Mouse (Mus musculus) CD4-positive helper T cell, adult 2 months (primary cell): ENCODE measurements around the gene Actg2.

Experiments
- DNase-seq: peaks from one replicate; pipeline ENCODE4 v3.0.0-alpha.2; 2012; ENCODE audit warnings: low read depth, missing footprints, low spot score

The Actg2 gene

DNA sequence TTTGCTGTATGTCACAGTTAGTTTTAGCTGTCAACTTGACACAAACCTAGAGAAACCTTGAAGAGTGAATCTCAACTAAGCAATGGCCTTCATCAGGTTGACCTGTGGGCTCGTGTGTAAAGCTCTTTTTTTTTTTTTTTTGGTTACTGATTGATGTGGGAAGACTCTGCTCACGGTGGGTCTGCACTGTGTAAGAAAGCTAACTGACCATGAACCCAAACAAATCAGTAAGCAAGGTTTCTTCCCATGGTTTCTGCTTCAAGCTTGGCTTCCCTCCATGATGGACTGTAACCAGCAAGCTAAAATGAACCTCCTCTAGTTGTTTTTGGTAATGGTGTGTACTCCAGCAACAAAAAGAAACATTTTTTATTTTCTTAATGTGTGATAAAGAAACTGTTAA is 56.9 kb downstream of the Actg2 start:
- no peak for DNase-seq

- no peak for DNase-seq
Observed at GRCm38 (mm10) chr6:83478628-83479027, 57.4 kb downstream of the Actg2 start.

GRCm38 (mm10) chr6:83478217-83478616 is 57.8 kb downstream of the Actg2 start:
- DNase-seq = peak; percentile 24

- DNase-seq = no peak
Observed at GRCm38 (mm10) chr6:83475431-83475830, 60.6 kb downstream of the Actg2 start.

DNA sequence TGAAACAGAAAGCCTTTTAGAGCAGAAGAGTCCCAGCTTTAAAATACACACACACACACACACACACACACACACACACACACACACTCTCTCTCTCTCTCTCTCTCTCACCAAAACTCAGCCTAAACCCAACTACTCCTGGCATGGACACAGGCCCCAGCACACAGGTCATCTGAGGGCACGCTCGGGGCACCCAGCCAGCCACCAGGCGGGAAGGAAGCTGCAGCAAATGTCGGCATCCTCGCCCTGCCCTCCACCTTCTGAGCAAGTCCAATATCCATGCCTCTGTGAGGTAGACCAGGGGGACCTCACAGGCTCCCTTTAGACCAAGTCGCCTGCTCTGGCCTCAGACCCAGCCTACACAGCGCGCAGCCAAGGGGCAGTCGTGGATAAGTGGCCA is 62.8 kb downstream of the Actg2 start:
- no peak for DNase-seq

- DNase-seq = no peak
Observed at GRCm38 (mm10) chr6:83471739-83472138, 64.3 kb downstream of the Actg2 start.

DNA sequence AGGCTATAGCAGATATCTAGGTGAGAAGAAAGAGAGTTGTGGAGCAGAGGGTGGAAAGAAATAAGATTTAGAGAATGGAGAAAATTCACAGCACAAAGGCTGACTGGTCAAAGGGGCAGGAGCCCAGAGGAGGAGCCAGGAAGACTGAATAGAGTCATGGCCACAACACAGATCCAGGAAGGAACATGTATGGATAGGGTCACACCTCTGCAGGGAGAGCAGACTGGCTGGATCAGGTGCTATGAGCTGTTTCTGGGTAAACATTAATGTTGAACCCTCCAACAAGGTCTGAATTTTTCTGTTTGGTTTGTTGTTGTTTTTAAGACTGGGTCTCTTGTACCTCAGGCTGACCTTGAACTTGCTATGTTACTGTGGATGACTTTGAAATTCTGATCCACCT is 72.1 kb downstream of the Actg2 start:
- DNase-seq = no peak
